Mouse (Mus musculus) cerebellum, adult 11 months (tissue): Measurements from ENCODE around the gene Scfd2.

Source experiments
- DNase-seq: peaks from one replicate; pipeline ENCODE4 v3.0.0; 2022

Gene Scfd2

DNA sequence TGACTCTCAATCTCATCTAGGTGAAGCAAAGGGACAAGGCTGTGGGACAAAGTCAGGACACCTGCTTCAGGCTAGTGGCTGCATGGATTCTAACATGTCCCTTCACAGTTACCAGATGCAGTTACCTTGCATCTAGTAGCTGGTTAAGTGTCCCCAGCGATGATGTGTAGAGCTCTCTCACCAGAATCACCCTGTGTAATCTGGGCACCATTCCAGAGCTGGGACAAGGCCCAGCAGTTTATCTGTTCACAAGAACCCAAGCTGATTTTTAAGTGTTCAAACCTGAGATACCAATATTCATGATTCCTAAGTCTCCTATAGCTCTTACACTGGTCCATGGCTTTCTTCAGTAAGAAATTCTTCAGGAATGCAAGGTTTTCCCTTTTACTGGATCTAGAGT is 264.4 kb downstream of the Scfd2 start:
- DNase-seq = peak; percentile 33

DNA sequence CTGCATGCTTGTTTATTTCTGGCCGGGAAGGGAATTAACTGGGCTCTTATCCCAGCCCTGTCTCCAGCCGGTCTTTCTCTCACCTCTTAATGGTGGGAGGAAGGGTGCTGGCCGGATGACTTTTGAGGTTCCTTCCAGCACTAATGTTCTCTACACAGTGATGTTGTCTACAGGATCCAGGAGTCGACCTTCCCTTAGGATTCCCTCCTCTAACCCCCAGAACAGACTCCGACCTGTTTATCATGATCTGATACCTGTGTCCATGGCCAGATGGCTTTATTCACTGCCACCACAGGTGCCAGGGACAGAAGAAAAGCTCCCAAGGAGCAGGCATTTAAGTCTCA is 265.1 kb downstream of the Scfd2 start:
- peak; percentile 55 for DNase-seq

DNA sequence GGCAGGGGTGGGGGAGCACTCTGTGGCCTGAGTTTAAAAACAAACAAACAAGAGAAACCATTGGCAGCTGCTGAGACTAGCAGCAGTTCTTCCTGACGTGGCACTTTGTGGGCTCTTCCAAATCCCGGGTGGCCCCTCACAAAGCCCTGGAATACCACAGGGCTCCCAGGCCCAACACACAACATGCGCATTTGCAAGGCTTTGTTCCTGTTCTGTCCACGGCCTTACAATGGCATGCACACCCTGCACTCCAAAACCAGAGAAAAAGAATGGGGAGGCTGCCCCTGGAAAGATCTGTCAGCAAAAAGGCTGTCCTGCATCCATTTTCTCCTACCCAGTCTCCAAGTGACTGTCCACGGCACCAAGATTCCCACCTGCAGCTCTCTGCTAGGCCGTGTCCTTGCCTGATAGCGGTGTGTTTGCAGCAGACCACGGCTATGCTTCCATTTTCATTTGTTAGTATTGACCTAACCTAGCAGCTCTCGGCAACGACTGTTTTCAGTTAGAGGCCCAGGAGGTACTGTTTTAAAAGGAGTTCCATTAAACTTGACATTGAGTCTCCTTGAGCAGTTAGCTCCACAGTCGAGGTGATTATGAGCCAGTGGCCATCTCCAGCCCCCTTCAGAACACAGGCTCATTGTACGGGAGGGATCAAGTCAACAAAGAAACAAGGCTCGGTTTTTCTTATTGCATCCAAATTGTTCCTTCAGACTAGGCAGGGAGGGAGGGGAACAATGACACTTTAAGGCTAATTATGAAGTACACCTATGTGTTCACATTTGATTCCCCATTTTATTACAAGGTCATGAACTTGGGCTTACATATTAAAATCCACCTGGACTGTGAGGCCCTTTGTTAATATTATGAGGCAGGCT is 265.7 kb downstream of the Scfd2 start:
- no peak for DNase-seq

DNA sequence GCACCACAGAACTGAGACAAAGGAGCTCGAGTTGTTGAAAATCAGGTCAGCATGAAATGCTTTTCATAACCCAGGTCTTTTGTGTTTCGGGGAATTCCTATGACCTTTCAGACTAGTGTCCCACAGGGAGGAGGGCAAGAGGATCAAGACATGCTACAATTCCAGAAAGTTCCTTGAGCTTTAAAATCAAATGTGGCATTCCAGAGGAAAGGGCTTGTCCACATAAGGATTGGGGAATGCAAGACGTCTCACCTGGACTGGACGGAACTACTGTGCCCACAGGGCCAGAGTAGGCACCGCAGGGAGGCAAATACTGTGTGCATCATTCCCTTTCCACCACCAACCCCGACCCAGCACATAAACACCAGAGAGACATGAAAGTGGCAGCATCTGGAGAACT is 266.4 kb downstream of the Scfd2 start:
- no peak for DNase-seq

DNA sequence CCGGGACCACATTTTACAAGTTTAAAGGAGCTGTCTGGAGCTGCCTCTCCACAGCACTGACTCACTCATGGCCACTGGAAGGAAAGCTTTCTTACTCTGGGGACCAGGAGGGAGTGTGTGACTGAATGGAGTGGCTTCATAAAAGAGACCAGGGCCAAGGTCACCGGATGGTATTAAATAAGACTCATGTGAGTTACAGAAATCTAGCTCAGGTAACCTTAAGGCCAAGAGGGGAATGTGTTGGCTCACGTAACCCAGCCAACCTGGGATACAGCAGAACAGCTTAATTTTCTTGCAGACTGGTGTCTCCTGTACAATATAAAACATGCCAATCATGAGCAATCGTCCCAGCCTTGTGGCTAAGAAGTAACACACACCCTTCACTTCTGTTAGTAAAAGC is 267.0 kb downstream of the Scfd2 start:
- no peak for DNase-seq

DNA sequence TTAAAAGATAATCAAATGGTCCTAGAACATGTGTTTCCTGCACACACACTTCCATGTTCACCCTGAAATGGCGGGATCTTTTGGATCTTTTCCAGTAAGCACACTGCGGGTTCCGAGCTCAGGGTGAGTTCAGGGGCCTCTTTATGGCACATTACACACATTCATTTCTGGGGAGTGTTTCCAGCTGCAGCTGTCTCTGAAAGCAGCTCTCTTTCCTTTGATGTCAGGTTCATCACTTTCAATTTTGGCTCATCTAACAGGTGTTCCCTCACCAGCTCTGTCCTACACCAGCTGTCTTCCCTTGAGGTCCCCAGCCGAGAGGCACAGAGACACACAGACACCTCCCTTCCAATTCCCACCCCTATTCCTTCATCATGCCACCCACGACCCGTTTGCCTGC is 270.5 kb downstream of the Scfd2 start:
- no peak for DNase-seq

DNA sequence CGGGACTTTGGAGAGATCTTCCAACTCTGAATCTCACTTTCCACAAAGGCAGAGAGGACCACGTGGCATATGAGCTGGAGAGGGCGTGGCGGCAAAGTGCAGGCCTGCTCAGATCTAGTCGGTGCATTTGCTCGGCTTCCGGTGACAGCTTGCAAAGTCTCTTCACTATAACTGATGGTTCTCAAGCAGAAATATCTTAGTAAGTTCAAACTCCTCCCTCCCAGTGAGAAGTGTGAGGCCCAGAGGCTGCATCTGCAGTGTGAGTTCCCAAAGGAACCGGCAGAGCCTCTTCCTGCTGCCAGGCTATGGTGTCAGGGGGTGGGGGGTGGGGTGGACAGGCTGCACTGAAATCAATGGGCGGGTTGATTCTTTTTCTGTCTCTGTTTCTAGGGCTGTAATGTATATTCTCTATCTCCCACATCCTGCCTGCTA is 271.2 kb downstream of the Scfd2 start:
- no peak for DNase-seq

DNA sequence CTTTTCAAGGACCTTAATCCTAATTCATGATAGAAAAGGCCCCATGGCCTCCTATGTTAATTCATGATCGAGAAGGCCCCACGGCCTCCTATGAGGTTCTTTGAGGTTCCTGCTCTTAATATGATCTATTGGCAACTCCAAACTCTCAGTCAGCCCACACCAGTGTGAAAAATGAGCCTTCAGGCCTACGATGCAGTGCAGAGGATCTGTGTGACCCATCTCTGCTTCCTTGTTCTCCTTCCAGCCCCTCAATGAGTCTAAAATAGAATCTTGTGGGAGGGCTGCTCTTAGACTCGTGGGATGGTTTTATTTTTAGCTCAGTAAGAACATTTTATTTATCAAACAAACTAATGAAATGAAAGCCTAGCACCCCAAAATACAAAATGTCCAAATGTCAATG is 274.9 kb downstream of the Scfd2 start:
- DNase-seq = no peak

DNA sequence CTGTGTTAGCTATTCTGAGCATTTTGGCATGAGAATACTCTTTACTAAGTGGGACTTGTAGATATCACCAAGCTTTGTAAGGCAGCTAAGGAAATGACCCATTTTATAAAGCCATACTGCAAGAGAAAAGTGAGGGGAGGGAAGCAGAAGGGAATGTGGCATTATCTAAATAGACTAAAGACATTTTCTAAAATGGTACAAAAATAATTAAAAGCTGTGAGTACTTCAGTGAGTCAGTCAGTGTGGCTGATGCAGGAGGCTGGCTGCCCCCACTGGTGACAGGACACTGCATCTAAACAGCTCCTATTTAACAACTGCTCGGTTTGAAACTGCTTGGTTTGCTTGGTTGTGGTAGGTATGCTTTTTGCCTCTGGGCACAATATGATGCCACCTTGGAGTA is 276.6 kb downstream of the Scfd2 start:
- DNase-seq = no peak

DNA sequence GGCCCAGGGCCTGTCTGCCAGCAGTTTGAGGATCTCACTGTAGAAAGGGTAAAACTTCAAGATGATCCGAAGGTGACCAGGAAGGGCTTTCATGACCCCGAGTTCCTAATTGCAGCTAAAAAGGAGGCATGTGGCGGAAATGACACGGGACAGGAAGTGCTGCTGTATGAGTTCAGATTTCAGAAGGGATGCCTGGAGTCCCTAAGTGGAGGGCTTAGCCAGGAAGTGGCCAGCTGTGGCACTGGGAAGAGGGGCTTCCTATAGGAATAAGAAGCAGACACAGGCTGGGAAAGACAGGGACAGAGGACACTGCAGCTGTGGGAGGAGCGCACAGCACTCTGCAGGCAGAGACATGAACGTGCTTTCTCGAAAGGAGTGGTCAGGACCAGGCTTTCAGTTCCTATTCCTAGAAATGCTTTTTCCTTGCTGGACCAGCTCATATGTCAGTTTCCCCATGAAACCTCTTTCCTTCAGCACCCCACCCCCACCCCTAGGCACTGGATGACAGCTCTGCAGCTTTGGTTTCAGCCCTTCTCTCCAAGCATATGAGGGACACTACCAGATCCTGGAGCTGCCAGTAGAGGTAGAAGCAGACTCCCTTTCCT is 277.7 kb downstream of the Scfd2 start:
- DNase-seq = no peak

DNA sequence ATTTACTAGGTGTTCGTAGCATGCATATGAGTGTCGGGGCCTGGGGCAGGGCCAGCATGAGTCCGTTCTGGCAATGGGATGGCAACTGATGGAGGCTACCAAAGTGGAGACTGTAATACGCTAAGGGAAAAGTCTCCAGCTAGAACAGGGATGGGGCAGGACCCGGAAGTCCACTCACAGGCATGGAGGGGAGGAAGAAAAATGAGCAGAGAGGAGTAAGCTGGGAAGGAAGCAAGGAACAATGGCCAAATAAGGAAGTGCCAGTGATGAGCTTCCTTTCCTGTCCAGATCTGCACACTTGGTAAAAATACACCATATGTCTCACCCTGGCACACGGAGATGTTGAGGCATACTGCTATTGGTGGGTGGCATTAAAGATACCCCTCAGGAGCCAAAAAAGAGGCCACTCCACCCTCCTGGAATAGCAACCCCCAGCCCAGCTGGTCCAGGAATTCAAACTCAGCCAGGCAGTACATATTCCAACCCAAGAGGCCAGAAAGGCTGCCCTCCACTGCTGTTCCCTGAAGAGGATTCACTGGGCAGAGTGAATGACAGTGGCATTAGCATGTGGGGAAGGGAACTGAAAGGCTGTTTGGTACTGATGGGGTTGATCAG is 278.8 kb downstream of the Scfd2 start:
- peak; percentile 75 for DNase-seq

DNA sequence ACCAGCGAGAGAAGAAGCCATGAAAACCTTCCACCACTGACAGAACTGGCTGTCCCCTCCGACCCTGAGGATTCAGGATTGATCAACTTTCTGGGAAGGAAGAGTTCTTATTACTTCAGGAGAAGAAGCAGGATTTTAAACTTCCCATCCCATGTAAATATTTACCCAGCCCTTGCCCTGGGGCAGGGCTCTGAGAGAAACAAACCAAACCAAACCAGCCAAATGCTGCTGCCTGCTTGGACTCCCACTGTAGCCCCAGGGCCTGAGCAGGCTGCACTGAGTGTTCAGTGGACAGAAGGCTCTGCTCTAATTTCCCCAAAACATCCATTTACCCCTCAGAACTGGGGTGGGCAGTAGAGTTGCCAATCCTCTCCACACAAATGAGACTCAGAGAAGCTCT is 280.6 kb downstream of the Scfd2 start:
- DNase-seq = no peak

DNA sequence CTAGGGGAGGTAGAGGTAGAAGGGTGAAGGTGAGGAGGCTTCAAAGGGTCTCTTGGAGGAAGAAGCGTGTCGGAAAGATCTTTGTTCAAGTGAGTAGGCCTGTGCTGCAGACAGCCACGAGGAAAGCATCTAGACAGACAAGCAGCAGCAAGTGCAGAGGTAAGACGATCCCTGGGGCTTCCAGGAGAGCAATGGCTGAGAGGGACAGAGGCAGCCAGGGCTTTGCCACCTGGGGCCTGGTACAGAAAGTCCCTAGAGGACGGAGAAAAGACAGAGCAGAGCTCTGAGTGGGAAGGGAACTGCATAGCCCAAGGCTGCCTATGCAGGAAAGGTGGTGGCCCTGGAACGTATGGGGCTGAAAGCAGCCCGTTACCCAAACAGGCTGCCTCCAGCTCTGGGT is 281.3 kb downstream of the Scfd2 start:
- DNase-seq = no peak

DNA sequence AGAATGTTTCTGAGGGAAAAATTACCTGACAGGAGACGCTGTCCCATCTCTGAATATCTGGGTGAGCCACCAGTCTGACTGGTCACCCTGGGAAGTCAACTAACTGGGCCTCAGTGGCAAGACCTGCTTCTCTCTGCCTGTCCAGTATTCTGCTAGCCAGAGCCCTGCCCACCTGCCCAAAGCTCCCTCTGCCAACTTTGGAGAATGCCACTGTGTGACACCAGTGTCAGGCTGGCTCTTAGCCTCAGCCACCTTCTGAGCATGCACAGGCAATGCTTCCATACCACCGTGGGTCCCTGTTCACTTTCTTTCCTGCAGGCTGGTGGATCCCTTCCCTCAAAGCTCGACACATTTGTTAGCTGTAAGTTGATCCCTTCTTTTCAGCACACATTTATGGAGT is 281.8 kb downstream of the Scfd2 start:
- no peak for DNase-seq

DNA sequence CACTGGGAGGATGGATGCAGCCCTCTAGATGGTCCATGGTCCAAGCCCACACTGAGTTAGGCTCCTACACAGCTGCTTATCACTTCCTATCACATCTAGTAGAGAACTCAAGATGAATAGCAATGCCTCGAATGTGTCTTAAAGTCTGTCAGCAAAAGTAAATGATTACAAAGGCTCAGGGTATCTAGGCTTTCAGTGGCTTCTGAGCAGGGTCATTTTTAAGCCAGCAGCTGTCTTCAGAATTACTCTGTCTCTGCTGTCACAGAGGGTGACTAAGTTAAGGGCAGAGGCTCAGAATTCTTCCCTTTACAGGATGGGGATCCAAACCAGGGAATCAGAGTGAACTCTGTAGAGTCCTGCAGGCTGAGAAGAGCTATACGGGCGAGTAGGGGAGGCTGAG is 284.6 kb downstream of the Scfd2 start:
- DNase-seq = no peak

DNA sequence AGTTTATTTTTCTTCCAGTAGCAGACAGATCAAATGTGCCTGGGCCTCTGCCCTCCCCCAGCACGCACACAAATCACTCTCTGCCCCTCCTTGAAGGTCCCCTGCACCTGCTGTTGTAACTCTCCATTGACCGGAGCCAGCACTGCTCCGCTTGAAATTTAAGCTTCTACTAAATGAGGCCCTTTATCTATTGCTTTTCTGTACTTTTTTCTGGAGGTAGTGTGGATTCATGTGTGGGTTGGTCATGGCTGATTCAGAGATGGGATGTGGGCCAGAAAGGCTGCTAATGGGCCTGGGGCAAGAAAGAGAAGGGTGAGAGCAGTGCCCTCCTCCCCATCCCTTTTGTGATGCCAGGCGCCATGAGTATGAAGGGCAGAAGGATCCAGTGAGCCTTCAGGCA is 285.1 kb downstream of the Scfd2 start:
- DNase-seq = no peak

DNA sequence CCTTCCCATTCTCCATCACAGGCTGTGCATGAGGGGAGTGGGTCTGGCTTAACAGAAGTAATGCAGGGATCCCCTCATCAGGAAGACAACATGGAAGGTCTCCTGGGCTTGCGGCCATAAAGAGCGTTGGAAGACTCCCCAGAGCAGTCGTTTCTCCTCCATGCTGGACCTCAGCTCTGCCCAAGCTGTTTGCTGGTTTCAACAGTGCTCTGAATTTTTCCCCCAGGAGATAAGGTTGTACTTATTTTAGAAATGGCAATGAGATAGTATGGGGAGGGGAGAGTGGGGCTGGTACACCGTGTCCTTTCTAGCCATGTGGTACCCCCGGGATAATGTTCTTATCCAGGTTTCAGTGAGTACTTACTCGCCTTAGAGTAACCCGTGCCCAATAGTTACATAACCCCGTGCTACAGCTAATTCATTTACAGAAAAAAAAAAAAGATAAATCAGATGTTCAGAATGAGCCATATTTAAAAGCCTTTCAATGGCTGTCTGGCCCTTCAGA is 285.9 kb downstream of the Scfd2 start:
- no peak for DNase-seq

DNA sequence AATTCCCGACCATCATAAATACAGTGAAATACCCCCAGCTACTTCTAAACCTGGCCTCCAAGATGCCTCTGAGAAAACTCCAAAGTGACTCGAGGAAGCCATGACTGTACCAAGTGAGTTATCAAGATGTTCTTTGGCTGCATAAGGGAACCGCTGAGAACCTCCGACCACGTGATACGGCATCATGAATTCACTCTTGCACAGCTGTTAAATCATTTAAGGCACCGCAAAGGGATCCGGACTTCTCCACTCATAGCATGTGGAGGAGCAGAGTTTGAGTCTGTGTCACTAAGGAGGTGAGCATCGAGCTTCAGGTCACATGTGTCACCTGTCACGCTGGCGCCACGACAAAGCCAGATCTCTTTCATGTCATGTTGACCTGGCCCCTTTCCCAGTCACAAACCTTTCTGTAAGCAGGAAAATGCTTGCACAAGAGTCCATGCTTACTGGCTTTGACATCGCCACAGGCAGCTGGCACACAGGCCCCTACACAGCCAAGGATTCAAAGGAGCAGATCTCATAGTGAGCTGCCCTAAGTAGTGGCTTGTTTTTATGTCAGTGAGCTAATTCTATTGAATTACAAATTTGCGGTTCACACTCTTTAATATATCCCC is 287.0 kb downstream of the Scfd2 start:
- peak; percentile 49 for DNase-seq

DNA sequence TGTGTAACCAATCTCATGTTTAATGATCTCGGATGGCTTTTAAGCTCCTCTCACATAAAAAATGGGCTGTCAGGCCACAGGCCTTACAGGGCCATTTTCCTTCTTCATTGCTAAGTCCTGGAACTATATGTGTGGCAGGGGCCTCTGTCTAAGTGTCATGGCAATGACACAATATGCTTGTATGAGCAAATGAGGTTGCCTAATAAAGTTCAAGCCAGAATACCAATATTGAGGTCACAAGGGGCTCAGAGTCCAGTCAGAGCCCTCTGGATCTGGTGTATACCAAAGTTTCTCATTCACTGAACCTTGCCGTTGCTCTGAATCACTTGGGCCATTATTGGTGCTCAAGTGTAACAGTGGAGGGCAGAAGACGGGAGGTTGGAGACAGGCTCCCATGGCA is 288.9 kb downstream of the Scfd2 start:
- no peak for DNase-seq

DNA sequence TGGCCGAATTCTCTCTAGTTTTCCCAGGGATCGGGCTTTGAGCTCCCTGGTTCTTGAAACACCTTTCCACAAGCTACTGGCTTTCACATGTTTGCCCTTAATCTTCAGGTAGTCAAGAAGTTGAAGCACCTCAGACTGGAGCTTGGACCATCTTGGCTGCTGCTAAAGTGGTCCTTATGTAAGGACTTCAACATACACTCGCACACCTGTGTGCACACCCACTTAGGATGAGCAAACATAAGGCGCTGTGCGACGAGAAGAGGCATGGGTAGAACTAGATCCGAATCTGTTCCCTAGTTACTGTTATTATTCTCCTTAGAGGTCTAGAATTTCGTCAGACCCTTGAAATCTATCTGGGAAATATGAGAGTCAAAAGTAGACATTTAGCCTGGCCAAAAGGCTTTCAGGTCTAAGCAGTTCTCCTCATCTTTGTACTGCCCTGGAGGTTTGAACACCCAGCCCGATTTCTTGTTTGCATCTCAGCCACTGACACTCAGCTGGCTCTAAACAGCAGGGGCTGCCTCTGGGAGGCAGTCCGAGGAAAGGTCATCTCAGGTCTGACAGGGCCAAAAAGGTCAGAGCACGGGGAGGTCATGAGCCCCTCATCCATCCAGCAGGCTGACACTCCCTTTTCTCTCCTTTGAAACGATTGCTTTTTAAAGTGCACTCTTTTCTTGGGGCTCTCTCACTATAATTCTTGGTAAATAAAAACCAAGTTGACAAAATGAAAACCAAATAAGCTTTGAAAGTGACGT is 290.5 kb downstream of the Scfd2 start:
- DNase-seq = no peak

DNA sequence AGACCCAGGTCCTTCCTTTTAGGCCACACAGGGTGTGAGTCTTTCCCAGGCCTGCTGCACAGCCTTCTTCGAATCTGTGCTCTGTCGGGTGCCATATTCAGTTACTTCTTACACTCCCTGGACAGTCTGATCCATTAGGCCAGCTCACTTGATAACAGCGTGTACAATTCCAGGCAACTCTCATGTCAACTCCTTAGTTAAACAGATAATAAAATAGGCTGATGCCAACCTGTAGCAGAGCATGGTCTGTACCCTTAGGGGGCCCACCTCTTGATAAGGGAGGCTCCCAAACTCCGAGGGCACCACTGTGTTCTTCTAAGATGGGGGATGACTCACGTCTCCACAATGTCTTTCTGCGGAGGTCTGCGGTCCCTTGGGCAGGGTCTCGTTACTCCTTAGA is 291.3 kb downstream of the Scfd2 start:
- DNase-seq = no peak

DNA sequence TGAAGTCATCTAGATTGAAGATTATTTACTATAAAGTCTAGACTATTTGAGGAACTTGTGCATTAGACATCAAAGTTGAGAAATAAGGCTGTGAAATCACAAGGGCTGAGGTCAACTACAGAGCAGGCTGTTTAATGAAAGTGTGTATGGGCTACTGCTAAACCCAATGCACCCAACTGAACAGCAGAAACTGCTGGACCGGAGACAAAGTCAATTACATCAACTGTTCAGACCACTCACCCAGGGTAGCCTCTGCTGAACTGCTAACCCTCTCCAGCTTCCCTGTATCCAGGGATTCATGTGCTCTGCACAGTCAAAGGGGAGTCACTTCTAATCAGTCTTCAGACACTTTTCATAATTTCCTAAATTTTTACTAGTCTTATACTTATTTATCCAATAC is 292.2 kb downstream of the Scfd2 start:
- no peak for DNase-seq

DNA sequence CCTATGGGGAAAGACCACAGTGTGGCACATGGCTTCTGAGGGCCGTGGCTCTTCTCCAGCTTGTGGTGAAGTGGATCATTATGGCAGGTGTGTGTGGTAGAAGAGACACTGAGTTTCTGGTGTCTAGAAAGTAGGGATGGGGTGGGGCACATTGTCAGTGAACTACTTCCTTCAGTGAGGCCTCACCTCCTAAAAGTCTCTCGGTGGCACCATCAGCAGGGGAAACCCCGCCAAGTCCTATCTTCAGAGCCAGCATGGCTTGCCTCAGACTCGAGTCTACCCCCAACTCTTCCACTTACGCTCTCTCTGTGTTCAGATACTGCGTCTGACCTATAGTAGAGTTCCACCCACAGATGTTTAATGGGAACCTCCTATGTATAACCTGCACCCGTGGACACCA is 297.8 kb downstream of the Scfd2 start:
- DNase-seq = no peak
